Mouse (Mus musculus): ENCODE data around the gene Gan. TPM values are rescaled to one million over a fixed set of nuclear protein-coding genes. Genes with fewer than 3 reads are reported as not detected.

The Gan gene
- polyA plus RNA-seq, 1 experiment from 2014 or later, result 2.4 TPM

- Histone ChIP-seq H3K9me3 (replicated peaks) (no peaks in the 10 kb centered on the region), H3K36me3 (no peaks in the 10 kb centered on the region), H3K27ac (replicated peaks) (no peak overlapping the region), H3K27me3 (ENCODE audit: low read depth, poor library complexity, severe bottlenecking) (no peaks in the 10 kb centered on the region), H3K4me3 (no peak overlapping the region), H3K4me1 (no peaks in the 10 kb centered on the region)
- DNase-seq (ENCODE audit: low spot score), result no peak
- WGBS, result 93% methylated on average over 11 of the region's 11 CpGs
Observed at GRCm38 (mm10) chr8:117248341-117248740, 90.4 kb downstream of the Gan start.

GRCm38 (mm10) chr8:117251086-117251681 lies 93.2 kb downstream of the Gan start:
- no peak overlapping the region for H3K27ac ChIP-seq (replicated peaks)
- no peaks in the 10 kb centered on the region for H3K9me3 ChIP-seq (replicated peaks)
- no peak overlapping the region for H3K4me3 ChIP-seq
- no peak for DNase-seq (ENCODE audit: low spot score)
- 46% methylated on average over 7 of the region's 7 CpGs for WGBS
- no peaks in the 10 kb centered on the region for H3K36me3 ChIP-seq
- H3K4me1 ChIP-seq, result peaks cover 3% of the 10 kb centered on the region; the same call in 1 of the 2 replicates
- peaks cover 12% of the 10 kb centered on the region; the same call in 1 of the 2 replicates for H3K27me3 ChIP-seq (ENCODE audit: low read depth, poor library complexity, severe bottlenecking)

- Histone ChIP-seq H3K27me3 (ENCODE audit: low read depth, poor library complexity, severe bottlenecking) (peaks cover 12% of the 10 kb centered on the region; the same call in 1 of the 2 replicates), H3K9me3 (replicated peaks) (no peaks in the 10 kb centered on the region), H3K36me3 (no peaks in the 10 kb centered on the region), H3K27ac (replicated peaks) (no peak overlapping the region), H3K4me3 (no peak overlapping the region), H3K4me1 (peaks cover 8% of the 10 kb centered on the region; the same call in 1 of the 2 replicates)
- WGBS, result 96% methylated on average over 8 of the region's 8 CpGs
- no peak for DNase-seq (ENCODE audit: low spot score)
Observed at GRCm38 (mm10) chr8:117252650-117253049, 94.7 kb downstream of the Gan start.

- 93% methylated on average over 17 of the region's 17 CpGs for WGBS
- no peak overlapping the region for H3K4me3 ChIP-seq
Observed at GRCm38 (mm10) chr8:117253390-117254269, 95.7 kb downstream of the Gan start.

GRCm38 (mm10) chr8:117254496-117254895 lies 96.6 kb downstream of the Gan start:
- Histone ChIP-seq H3K27ac (replicated peaks) (no peak overlapping the region), H3K36me3 (no peaks in the 10 kb centered on the region), H3K4me3 (no peak overlapping the region), H3K4me1 (peaks cover 23% of the 10 kb centered on the region), H3K9me3 (replicated peaks) (no peaks in the 10 kb centered on the region), H3K27me3 (ENCODE audit: low read depth, poor library complexity, severe bottlenecking) (peaks cover 12% of the 10 kb centered on the region; the same call in 1 of the 2 replicates)
- no peak for DNase-seq (ENCODE audit: low spot score)
- WGBS, result 87% methylated on average over 6 of the region's 6 CpGs

More at GRCm38 (mm10) chr8:117253390-117254269, 95.7 kb downstream of the Gan start:
- DNase-seq (ENCODE audit: low spot score), result no peak
- H3K27me3 ChIP-seq (ENCODE audit: low read depth, poor library complexity, severe bottlenecking), result peaks cover 12% of the 10 kb centered on the region; the same call in 1 of the 2 replicates
- H3K9me3 ChIP-seq (replicated peaks), result no peaks in the 10 kb centered on the region
- no peak overlapping the region for H3K27ac ChIP-seq (replicated peaks)
- no peaks in the 10 kb centered on the region for H3K36me3 ChIP-seq
- peaks cover 14% of the 10 kb centered on the region for H3K4me1 ChIP-seq

GRCm38 (mm10) chr8:117256292-117256938 lies 98.5 kb downstream of the Gan start:
- Histone ChIP-seq H3K4me1 (peaks cover 42% of the 10 kb centered on the region), H3K27ac (replicated peaks) (peak overlapping the region; percentile 97), H3K27me3 (ENCODE audit: low read depth, poor library complexity, severe bottlenecking) (peaks cover 12% of the 10 kb centered on the region; the same call in 1 of the 2 replicates), H3K4me3 (peak overlapping the region; percentile 93), H3K9me3 (replicated peaks) (no peaks in the 10 kb centered on the region), H3K36me3 (no peaks in the 10 kb centered on the region)
- DNase-seq (ENCODE audit: low spot score), result peak; percentile 90
- under 1% methylated on average over 87 of the region's 92 CpGs for WGBS

- WGBS, result under 1% methylated on average over 65 of the region's 65 CpGs
- Histone ChIP-seq H3K4me3 (peak within 1 kb of the TSS; percentile 93), H3K27ac (replicated peaks) (peak within 1 kb of the TSS; percentile 97), H3K27me3 (ENCODE audit: low read depth, poor library complexity, severe bottlenecking) (peaks cover 12% of the 10 kb centered on the region; the same call in 1 of the 2 replicates), H3K9me3 (replicated peaks) (no peaks in the 10 kb centered on the region), H3K4me1 (peaks cover 50% of the 10 kb centered on the region), H3K36me3 (no peaks in the 10 kb centered on the region)
- DNase-seq (ENCODE audit: low spot score), result peak; percentile 63
Observed at GRCm38 (mm10) chr8:117257029-117257820, 99.3 kb downstream of the Gan start, which contains the start of gene Cmip. Gene Cmip, plus strand, starts transcription at chr8:117257064.

GRCm38 (mm10) chr8:117257821-117258575 lies 100.1 kb downstream of the Gan start:
- 9% methylated on average over 22 of the region's 22 CpGs for WGBS
- DNase-seq (ENCODE audit: low spot score), result peak; percentile 65
- Histone ChIP-seq H3K4me1 (peaks cover 58% of the 10 kb centered on the region), H3K36me3 (no peaks in the 10 kb centered on the region), H3K27ac (replicated peaks) (peak overlapping the region; percentile 97), H3K4me3 (peak overlapping the region; percentile 93), H3K9me3 (replicated peaks) (no peaks in the 10 kb centered on the region), H3K27me3 (ENCODE audit: low read depth, poor library complexity, severe bottlenecking) (peaks cover 12% of the 10 kb centered on the region; the same call in 1 of the 2 replicates)

GRCm38 (mm10) chr8:117258576-117259040 lies 100.7 kb downstream of the Gan start:
- WGBS, result 62% methylated on average over 6 of the region's 6 CpGs
- no peaks in the 10 kb centered on the region for H3K9me3 ChIP-seq (replicated peaks)
- DNase-seq (ENCODE audit: low spot score), result no peak
- H3K27ac ChIP-seq (replicated peaks), result peak overlapping the region; percentile 97
- peaks cover 12% of the 10 kb centered on the region; the same call in 1 of the 2 replicates for H3K27me3 ChIP-seq (ENCODE audit: low read depth, poor library complexity, severe bottlenecking)
- no peaks in the 10 kb centered on the region for H3K36me3 ChIP-seq
- H3K4me3 ChIP-seq, result peak overlapping the region; percentile 93
- peaks cover 64% of the 10 kb centered on the region for H3K4me1 ChIP-seq

- 70% methylated on average over 11 of the region's 11 CpGs for WGBS
- peaks cover 66% of the 10 kb centered on the region for H3K4me1 ChIP-seq
- no peaks in the 10 kb centered on the region for H3K9me3 ChIP-seq (replicated peaks)
- peak overlapping the region; percentile 93 for H3K4me3 ChIP-seq
- H3K27me3 ChIP-seq (ENCODE audit: low read depth, poor library complexity, severe bottlenecking), result peaks cover 9% of the 10 kb centered on the region; the same call in 1 of the 2 replicates
- H3K36me3 ChIP-seq, result no peaks in the 10 kb centered on the region
- peak overlapping the region; percentile 97 for H3K27ac ChIP-seq (replicated peaks)
- DNase-seq (ENCODE audit: low spot score), result no peak
Observed at GRCm38 (mm10) chr8:117259431-117260001, 101.6 kb downstream of the Gan start.

All from midbrain, embryonic 10.5 days (tissue).